Mouse (Mus musculus): ENCODE data around the gene Kntc1.

Gene Kntc1

GRCm38 (mm10) chr5:123809156-123809555 is 59.6 kb downstream of the Kntc1 start:
- DNase-seq (ENCODE audit: low spot score) = no peak

DNA sequence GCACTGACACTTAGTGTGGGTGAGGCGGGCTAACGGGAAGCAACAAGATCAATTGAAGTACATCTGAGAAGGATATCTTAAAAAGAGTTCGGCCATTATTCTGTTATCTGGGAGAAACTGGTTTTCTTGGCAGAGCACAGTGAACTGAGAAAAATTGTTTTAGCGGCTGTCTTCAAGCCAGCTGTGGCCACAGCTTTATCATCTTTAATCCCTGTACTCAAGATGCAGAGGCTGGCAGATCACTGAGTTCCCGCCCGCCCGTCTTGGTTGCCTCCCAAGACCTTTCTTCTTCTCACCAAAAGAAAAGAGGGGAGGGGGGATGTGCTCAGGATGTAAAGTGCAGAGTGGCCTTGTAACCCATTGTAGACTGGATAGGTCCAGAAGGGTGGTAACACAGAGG is 67.4 kb downstream of the Kntc1 start:
- no peak for DNase-seq (ENCODE audit: low spot score)

DNA sequence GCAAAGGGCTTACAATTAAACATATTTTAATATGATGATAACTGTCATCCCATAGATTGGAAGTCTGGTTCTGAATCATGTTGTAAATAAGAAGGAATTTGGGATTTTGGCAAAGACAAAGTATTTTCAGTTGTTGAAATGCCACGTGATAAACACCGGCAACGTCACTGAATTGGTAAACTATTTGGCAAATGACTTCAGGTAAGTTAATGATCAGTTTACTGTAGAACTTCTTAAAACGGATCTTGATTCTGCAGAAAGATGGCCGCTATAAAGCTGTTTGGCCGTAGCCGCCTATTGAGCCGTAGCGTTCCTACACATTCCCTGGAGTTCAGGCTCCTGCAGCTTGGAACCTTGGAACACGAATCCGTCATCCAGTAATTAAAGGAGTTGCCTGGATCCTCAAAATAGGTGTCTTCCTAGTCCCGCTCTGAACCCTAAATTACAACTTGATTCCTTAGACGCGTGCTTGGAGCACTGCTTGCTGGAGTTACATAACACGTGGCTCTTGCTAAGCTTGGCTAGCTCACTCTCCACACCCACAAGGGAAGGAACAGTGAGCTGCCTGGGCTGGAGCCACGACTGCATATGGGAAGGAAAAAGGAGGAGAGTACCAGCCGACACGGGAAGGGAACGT is 69.5 kb downstream of the Kntc1 start:
- no peak for DNase-seq (ENCODE audit: low spot score)

GRCm38 (mm10) chr5:123820501-123821263 is 71.2 kb downstream of the Kntc1 start:
- no peak for DNase-seq (ENCODE audit: low spot score)

GRCm38 (mm10) chr5:123821264-123821571 is 71.7 kb downstream of the Kntc1 start:
- no peak for DNase-seq (ENCODE audit: low spot score)

- no peak for DNase-seq (ENCODE audit: low spot score)
These were observed 73.2 kb downstream of the Kntc1 start for GRCm38 (mm10) chr5:123822706-123823105.

- DNase-seq (ENCODE audit: low spot score) = no peak
These were observed 78.2 kb downstream of the Kntc1 start for GRCm38 (mm10) chr5:123827659-123828091.

DNA sequence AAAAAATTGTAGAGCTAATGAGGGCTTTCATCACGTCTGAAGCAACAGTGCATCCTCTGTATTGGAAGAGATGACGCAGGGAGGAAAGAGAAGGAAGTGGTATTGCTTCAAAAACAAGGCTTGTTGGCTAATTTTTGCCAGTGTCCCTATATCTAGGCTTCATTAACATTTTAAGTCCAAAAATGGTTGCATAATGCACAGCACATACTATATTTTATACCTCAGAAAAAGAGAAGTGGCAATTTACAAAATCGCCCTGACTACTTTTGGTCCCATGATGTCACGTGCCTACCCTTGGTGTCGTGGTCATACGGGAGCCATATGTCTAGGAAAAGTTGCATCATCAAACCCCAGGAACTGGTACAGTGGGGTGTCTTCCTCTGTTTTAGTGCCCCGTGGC is 82.8 kb downstream of the Kntc1 start:
- DNase-seq (ENCODE audit: low spot score) = no peak

DNA sequence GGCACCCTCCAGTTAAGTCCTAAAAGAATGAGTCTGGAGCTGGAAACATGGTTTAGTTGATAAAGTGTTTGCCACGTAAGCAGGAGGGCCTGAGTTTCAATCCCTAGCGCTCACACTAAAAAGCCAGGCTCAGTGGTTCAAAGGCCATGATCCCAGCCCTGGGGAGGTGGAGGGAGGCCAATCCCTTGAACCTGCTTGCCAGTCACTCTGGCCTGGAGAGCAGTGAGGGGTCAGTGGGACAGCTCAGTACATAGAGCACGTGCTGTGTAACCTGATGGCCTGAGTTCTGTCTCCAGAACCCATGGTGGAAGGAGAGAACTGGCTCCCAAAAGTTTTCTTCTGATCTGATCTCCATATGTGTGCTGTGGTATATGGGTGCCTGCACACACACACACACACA is 85.3 kb downstream of the Kntc1 start:
- no peak for DNase-seq (ENCODE audit: low spot score)

GRCm38 (mm10) chr5:123837371-123837770 is 87.9 kb downstream of the Kntc1 start:
- DNase-seq (ENCODE audit: low spot score) = no peak

DNA sequence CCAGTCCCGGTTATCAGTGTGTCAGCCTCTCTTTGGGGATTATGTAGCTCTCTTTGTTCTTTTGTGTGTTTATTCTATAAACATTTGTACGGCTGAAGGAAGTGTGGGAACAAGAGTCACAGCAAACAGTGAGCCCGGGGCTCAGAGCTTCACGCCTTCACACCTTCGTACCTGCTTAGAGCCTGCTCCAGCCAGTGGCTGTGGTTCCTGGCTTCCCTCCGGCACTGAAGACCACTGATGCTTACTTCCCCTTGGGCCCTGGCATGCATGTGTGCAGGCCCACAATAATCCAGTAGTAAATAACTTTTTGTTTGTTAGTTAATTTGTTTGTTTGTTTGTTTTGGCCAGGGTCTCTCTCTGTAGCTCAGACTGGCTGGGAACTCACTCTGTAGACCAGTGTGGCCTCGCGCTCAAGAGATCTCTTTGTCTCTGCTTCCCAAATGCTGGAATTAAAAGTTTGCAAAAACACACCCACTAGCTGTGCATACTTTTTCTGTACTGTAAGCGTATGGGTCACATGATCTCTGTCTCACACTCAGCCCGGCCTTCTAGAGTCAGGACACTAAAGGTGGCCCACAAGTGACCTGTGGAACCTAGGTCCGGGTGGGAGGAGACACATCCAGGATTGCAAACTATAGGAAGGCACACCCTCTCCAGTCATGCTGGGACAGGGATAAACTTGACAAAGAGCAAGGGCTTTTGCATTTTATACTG is 92.9 kb downstream of the Kntc1 start:
- no peak for DNase-seq (ENCODE audit: low spot score)

GRCm38 (mm10) chr5:123842935-123843282 is 93.4 kb downstream of the Kntc1 start:
- DNase-seq (ENCODE audit: low spot score) = no peak

DNA sequence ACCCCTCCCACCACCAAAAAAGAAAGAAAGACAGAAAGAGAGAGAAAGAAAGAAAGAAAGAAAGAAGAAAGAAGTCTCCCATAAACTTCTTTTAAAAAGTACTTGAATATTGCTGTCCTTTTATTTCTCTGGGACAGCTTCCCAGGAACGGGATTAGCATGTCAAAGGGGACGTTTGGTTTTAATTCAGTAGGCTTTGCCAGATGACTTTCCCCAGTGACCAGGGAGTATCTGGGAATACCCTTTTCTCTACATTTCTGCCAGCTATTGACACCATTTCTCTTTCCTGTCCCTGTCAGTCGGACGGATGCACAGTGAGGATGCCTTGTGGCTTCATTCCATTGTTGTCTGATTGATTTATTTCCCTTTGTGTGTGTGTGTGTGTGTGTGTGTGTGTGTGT is 94.3 kb downstream of the Kntc1 start:
- no peak for DNase-seq (ENCODE audit: low spot score)

GRCm38 (mm10) chr5:123844316-123844715 is 94.8 kb downstream of the Kntc1 start:
- no peak for DNase-seq (ENCODE audit: low spot score)

- DNase-seq (ENCODE audit: low spot score) = no peak
These were observed 101.9 kb downstream of the Kntc1 start for GRCm38 (mm10) chr5:123851398-123851797.

- DNase-seq (ENCODE audit: low spot score) = no peak
These were observed 104.5 kb downstream of the Kntc1 start for GRCm38 (mm10) chr5:123853877-123854504.

GRCm38 (mm10) chr5:123854511-123854910 is 105.0 kb downstream of the Kntc1 start:
- DNase-seq (ENCODE audit: low spot score) = no peak

DNA sequence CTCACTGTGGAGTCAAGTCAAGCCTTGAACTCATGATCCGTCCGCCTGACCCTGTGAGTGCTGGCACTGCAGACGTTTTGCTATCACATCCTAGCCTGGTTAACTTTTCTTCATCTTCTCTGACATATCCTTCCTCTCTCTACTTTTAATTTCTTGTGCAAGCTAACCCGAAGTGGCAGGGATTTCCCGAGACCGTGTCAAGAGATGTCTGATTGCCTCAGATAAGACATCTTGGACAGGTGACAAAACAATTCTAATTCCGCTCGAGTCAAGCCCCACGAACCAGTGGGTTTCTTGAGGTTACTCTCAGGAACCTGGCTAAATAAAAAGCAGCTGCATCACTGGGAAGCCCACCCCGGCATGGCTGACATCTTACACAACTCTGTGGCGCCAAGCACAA is 109.3 kb downstream of the Kntc1 start:
- no peak for DNase-seq (ENCODE audit: low spot score)

GRCm38 (mm10) chr5:123862374-123863350 is 113.1 kb downstream of the Kntc1 start:
- DNase-seq (ENCODE audit: low spot score) = no peak

DNA sequence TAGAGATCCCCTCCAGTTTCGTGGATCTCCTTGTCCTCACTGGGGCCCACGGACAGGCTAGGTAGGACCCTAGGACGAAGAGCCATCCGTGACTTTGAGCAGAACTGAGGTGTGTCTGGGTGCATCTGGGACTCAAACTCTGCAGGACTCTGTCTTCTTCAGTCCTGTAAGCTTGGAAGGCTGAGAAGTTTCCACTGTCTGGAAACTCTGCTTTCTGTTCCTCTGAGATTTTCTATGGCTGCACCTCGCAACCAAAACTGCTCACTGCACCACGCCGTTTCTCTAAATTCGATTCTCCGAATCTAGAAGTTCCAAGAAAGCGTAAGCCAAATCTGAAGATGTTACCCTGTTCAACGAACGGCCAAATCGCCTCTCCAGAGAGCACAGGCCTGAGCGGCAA is 114.4 kb downstream of the Kntc1 start:
- DNase-seq (ENCODE audit: low spot score) = no peak

DNA sequence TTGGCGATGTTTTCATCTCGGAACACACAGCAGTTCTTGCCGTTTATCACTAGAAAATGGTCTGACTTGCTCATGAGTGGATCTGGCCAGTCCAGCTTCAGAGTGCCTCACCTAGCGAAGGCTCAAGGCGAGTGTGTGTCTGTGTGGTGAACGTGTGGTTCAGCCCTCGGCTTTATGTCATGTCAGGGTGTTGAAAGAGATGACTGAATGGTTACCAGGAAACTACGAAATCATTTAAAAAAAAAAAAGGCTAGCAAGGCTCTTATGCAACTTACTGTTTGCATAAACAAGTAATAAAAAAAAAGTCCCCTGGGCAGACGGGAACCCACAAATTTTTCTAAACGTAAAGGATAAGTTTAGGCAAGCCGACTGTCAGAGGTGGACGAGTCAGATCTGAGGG is 115.8 kb downstream of the Kntc1 start, which contains the start of gene Hcar2:
TSS of gene Hcar2 (minus strand) at position 135 of the 400 bp plus-strand sequence.
- DNase-seq (ENCODE audit: low spot score) = no peak

DNA sequence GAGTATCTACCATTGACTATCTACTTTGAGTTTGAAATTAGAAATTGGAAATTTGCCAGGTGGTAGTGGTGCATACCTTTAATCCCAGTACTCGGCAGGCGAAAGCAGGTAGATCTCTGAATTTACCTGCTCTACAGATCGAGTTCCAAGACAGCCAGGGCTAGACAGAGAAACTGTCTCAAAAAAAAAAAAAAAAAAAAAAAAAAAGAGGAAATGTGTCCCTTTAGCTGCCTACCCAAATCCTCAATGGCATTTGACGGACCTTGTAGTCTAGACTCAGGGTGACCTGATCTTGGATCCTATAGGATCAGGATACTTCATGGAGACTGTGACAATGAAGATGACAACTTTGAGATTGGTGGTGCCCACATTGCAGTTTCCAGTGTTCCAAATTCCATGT is 116.9 kb downstream of the Kntc1 start:
- no peak for DNase-seq (ENCODE audit: low spot score)

All from spleen, adult 12 weeks (tissue).